Mouse (Mus musculus) liver, embryonic 11.5 days (tissue): ENCODE results near the gene Gm17334. TPM values are rescaled to one million over a fixed set of nuclear protein-coding genes. Genes with fewer than 3 reads are reported as not detected.

Source experiments
- ATAC-seq: fragments of 200-750 bp; cut with Nextera tagmentation; replicated peaks from 2 replicates; pipeline ENCODE4 v1.8.0; 2017; ENCODE audit warnings: moderate number of reproducible peaks, mild to moderate bottlenecking, moderate TSS enrichment, moderate library complexity; ENCODE audit not compliant: low FRiP score
- DNase-seq: peaks from one replicate; pipeline ENCODE4 v3.0.0-alpha.2; 2017; ENCODE audit warnings: low spot score
- H3K27ac ChIP-seq: fragments of 300-500 bp; sonication (generic); 2 replicates; pipeline ENCODE4 v1.5.1; 2014; ENCODE audit warnings: mild to moderate bottlenecking, low read depth, low read length, control low read depth
- H3K27me3 ChIP-seq: fragments of 300-500 bp; sonication (generic); replicated peaks from 2 replicates; pipeline ENCODE4 v1.6.1; 2014; ENCODE audit warnings: low read length, mixed read lengths; ENCODE audit not compliant: control insufficient read depth, insufficient read depth
- H3K36me3 ChIP-seq: fragments of 300-500 bp; sonication (generic); 2 replicates; pipeline ENCODE4 v1.6.1; 2014; ENCODE audit warnings: mild to moderate bottlenecking, low read length, moderate library complexity, mixed read lengths; ENCODE audit not compliant: control insufficient read depth, insufficient read depth
- H3K4me1 ChIP-seq: fragments of 300-500 bp; sonication (generic); replicated peaks from 2 replicates; pipeline ENCODE4 v1.6.1; 2014; ENCODE audit warnings: low read length, mixed read lengths; ENCODE audit not compliant: control insufficient read depth, insufficient read depth
- H3K4me2 ChIP-seq: fragments of 300-500 bp; sonication (generic); 2 replicates; pipeline ENCODE4 v1.6.1; 2014; ENCODE audit warnings: mild to moderate bottlenecking, control low read depth, moderate library complexity
- H3K4me3 ChIP-seq: fragments of 300-500 bp; sonication (generic); 2 replicates; pipeline ENCODE4 v1.5.1; 2014; ENCODE audit warnings: low read depth, low read length, control low read depth
- H3K9ac ChIP-seq: fragments of 300-500 bp; sonication (generic); 2 replicates; pipeline ENCODE4 v1.6.1; 2014; ENCODE audit warnings: low read depth, low read length, control low read depth
- H3K9me3 ChIP-seq: fragments of 300-500 bp; sonication (generic); 2 replicates; pipeline ENCODE4 v1.6.1; 2016; ENCODE audit warnings: low read length, inconsistent platforms, mixed read lengths; ENCODE audit not compliant: control insufficient read depth
- WGBS: fragments of 180-500 bp; shearing (Covaris S2); extraction: QIAGEN DNeasy Blood & Tissue Kit; methylation state at CpG from one replicate; pipeline ENCODE4 v1.1.7; 2014; 5-methylcytosine and 5-hydroxymethylcytosine counted together
- polyA plus RNA-seq: library from polyadenylated mRNA; unstranded; fragments of >200 nt; fragmentation: Nextera tagmentation; extraction: Ambion mirVana; gene quantifications from 2 replicates; pipeline ENCODE4 v1.2.1, GENCODE M21; 2014

The Gm17334 gene
- polyA plus RNA-seq, 1 experiment from 2014 or later: not detected

- no peak for DNase-seq
- H3K27ac ChIP-seq: no peak overlapping the region
- no peak for ATAC-seq
- peaks cover 13% of the 10 kb centered on the region for H3K4me1 ChIP-seq
- no peak overlapping the region for H3K9ac ChIP-seq
- H3K36me3 ChIP-seq: no peaks in the 10 kb centered on the region; the same call in 1 of the 2 replicates
- 72% methylated on average over 11 of the region's 11 CpGs for WGBS
- peak overlapping the region; percentile 95 for H3K4me2 ChIP-seq
- no peaks in the 10 kb centered on the region for H3K9me3 ChIP-seq
- peak overlapping the region; percentile 74 for H3K4me3 ChIP-seq
- H3K27me3 ChIP-seq: peaks cover 17% of the 10 kb centered on the region
Measured at GRCm38 (mm10) chr11:53771001-53771744, 1.8 kb downstream of the Gm17334 start.

DNA sequence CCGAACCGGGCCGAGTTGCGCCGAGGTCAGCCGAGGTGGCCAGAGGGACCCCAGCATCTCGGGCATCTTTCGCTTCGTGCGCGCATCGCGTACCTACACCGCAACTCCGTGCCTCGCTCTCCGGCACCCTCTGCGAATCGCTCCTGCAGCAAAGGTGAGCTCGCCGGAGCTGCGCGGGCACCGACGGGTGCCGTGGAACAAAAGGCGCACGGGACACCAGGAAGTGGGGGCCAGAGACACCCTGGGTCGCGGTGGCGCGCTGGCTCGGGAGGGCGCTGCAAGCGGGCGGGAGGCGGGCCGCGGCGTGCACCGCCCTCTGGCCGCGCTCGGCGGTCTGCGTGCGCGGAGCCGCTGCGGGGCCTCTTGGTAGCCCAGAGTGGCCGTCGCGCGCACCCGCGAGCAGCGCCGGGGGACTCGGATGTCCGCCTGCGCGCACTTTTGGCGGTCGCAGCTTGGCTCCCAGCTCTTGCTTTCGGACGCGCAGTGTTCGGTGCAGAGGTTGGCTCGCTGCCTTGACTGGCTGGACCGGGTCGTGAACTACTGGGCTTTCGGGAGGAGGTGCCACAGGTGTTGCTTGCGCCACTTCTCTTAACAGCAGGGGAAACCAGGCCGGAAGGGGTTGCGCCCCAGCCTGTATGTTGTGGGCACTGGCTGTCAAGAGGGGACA lies 2.7 kb downstream of the Gm17334 start:
- peak overlapping the region; percentile 74 for H3K4me3 ChIP-seq
- ATAC-seq: peak; percentile 65
- DNase-seq: peak; percentile 67
- H3K9me3 ChIP-seq: no peaks in the 10 kb centered on the region
- H3K4me1 ChIP-seq: peaks cover 15% of the 10 kb centered on the region
- H3K9ac ChIP-seq: peak overlapping the region; percentile 59
- WGBS: under 1% methylated on average over 75 of the region's 75 CpGs
- no peaks in the 10 kb centered on the region; the same call in 1 of the 2 replicates for H3K36me3 ChIP-seq
- peak overlapping the region; percentile 55; the same call in 1 of the 2 replicates for H3K27ac ChIP-seq
- peaks cover 17% of the 10 kb centered on the region for H3K27me3 ChIP-seq
- H3K4me2 ChIP-seq: peak overlapping the region; percentile 95

DNA sequence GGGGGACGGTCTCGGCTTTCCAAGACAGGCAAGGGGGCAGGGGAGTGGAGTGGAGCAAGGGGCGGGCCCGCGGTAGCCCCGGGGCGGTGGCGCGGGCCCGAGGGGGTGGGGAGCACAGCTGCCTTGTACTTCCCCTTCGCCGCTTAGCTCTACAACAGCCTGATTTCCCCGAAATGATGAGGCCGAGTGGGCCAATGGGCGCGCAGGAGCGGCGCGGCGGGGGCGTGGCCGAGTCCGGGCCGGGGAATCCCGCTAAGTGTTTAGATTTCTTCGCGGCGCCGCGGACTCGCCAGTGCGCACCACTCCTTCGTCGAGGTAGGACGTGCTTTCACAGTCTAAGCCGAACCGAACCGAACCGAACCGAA lies 3.2 kb downstream of the Gm17334 start, which contains the start of gene Irf1:
TSS of gene Irf1 (plus strand) at position 255 of the 365 bp plus-strand sequence.
- Histone ChIP-seq H3K4me2 (peak within 1 kb of the TSS; percentile 95), H3K36me3 (no peaks in the 10 kb centered on the region; the same call in 1 of the 2 replicates), H3K4me3 (peak within 1 kb of the TSS; percentile 74), H3K9ac (peak within 1 kb of the TSS; percentile 59), H3K4me1 (peaks cover 17% of the 10 kb centered on the region), H3K27ac (peak within 1 kb of the TSS; percentile 55; the same call in 1 of the 2 replicates), H3K9me3 (no peaks in the 10 kb centered on the region), H3K27me3 (peaks cover 17% of the 10 kb centered on the region)
- peak; percentile 85 for DNase-seq
- peak; percentile 90 for ATAC-seq
- 0% methylated on average over 39 of the region's 40 CpGs for WGBS

DNA sequence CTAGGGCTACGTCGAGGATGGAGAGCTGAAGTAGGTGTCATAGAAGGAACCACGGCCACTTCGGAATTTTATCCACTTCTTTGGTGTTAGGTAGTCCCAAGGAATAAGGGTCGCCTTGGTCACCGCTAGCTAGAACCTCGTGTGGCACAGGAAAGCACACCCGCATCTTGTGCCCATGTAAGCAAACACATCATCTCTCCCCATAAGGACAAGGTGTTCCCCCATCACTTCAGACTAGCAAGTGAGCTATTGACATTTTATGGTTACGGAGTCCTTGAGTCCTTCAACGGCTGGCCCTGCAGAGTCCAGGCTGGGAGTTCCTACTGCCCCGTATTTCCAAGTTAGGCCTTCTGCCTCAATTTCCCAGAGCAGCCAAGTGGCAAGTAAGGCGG lies 3.8 kb downstream of the Gm17334 start:
- WGBS: 53% methylated on average over 12 of the region's 12 CpGs
- no peak overlapping the region for H3K27ac ChIP-seq
- H3K27me3 ChIP-seq: peaks cover 17% of the 10 kb centered on the region
- H3K9me3 ChIP-seq: no peaks in the 10 kb centered on the region
- peak overlapping the region; percentile 95 for H3K4me2 ChIP-seq
- 0 out of 2 replicates have a peak overlapping the region, but pooled peaks have one; percentile 17 for H3K9ac ChIP-seq
- H3K4me1 ChIP-seq: peaks cover 19% of the 10 kb centered on the region
- no peak for DNase-seq
- peak overlapping the region; percentile 74 for H3K4me3 ChIP-seq
- no peaks in the 10 kb centered on the region; the same call in 1 of the 2 replicates for H3K36me3 ChIP-seq
- ATAC-seq: no peak

DNA sequence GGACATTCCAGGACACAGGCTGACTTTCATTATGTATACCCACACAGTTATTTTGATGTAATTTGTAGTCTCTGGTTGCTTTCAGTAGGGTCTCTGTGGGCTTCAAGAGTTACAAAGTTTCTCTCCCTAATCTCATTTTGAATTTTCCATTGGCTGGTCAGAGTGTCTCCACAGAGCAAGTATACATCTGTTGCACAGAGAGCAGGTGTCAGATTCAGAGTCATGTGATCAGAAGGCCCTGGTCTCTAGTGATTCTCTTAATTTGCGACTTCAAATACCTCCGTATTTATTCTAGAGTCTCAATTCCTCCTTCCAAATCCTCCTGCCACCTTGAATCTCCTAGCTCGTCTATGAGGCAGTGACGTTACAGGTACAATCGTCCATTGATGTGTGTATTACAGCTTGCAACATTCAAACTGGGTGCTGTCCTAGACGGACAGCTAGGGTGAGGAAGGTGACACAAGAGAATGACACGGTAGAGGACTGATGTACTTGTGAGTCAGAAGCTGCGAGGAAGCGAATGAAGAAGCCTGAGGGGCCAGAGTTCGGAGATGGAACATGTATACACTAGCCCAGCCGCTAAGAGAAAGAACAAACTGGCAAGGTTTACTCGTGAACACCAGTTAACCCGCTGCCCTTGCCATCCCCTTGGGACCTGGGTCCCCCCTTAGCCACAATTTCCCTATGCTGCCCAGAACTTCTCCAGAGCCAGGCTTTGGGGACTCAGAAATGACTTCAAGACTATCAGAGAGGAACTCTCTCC lies 4.4 kb downstream of the Gm17334 start:
- no peak for ATAC-seq
- Histone ChIP-seq H3K9ac (no peak overlapping the region), H3K36me3 (no peaks in the 10 kb centered on the region; the same call in 1 of the 2 replicates), H3K27me3 (peaks cover 17% of the 10 kb centered on the region), H3K9me3 (no peaks in the 10 kb centered on the region), H3K4me1 (peaks cover 22% of the 10 kb centered on the region), H3K27ac (no peak overlapping the region), H3K4me2 (no peak overlapping the region), H3K4me3 (no peak overlapping the region)
- DNase-seq: no peak
- 69% methylated on average over 13 of the region's 13 CpGs for WGBS

DNA sequence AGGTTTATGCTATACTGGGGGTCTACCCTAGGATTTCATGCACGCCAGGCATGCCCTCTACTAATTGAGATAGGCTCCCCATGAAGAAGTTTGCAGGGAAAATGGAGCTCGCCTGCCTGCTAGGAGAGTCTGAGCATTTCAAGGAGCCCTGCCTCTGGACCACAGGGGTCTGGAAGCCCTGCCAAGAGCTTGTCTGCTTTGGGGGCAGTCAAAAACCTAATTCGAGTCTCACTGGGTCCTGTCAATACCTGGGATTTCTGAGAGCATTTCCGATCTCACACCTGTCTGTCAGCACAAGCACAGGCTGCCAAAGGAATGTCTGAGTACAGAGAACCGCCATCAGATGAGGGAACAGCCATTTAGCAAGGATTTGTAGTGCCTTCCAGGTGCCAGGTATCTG lies 8.4 kb downstream of the Gm17334 start:
- Histone ChIP-seq H3K27me3 (peaks cover 8% of the 10 kb centered on the region), H3K36me3 (no peaks in the 10 kb centered on the region), H3K27ac (no peak overlapping the region; the same call in 1 of the 2 replicates), H3K9ac (no peak overlapping the region), H3K9me3 (no peaks in the 10 kb centered on the region), H3K4me2 (no peak overlapping the region; the same call in 1 of the 2 replicates), H3K4me1 (peaks cover 25% of the 10 kb centered on the region), H3K4me3 (no peak overlapping the region)
- no peak for ATAC-seq
- WGBS: 68% methylated on average over 5 of the region's 5 CpGs
- DNase-seq: no peak

- H3K27me3 ChIP-seq: peaks cover 3% of the 10 kb centered on the region
- ATAC-seq (peak; percentile 66), DNase-seq (peak; percentile 79)
- no peaks in the 10 kb centered on the region for H3K36me3 ChIP-seq
- no peaks in the 10 kb centered on the region for H3K9me3 ChIP-seq
- H3K9ac ChIP-seq: peak overlapping the region; percentile 51
- 2% methylated on average over 33 of the region's 33 CpGs for WGBS
- H3K4me3 ChIP-seq: peak overlapping the region; percentile 45
- peaks cover 22% of the 10 kb centered on the region for H3K4me1 ChIP-seq
- peak overlapping the region; percentile 77 for H3K27ac ChIP-seq
- H3K4me2 ChIP-seq: peak overlapping the region; percentile 74
Measured at GRCm38 (mm10) chr11:53763496-53764140, 9.4 kb downstream of the Gm17334 start.
